Comparison of ENCODE assay signal across 13 mouse cellular contexts in the genomic region with DNA sequence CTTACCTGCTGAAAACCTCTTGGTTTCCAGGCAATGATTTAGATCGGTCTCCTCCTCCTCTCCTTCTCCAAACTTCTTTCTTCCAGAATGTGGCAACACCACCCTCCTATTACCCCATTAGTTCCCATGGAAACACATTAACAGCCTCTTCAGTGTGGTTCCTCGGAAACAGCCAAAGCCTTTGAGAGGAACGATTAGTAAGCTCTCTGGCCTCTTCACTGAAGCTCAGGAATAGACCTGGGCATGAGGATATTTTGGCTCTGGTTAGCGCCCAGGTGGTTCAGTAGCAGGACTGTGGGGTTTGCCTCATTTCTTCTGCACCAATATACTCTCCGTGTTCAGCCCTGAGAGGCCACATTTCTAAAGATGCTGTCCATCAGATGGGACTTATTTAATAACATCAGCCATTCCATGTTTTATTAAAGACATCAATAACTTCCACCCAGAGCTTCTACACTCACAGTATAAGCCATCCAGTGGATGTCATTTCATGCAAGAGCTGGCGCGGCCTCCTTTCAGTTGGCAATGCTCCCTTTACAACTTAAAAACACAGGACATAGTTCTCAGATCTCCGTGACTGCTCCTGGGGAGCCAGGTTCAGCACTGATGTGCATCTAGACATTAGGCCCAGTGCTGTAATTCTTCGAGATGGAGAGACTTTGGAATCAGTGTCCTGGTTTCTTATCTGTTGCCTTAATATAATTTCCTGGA. TPM values are rescaled to one million over a fixed set of nuclear protein-coding genes. Genes with fewer than 3 reads are reported as not detected.
DNase-seq lines count a peak whose midpoint lies in the region; ATAC-seq lines count a peak whose summit lies in the region.
"Had no signal": no experiment of that assay in that cellular context is flagged by ENCODE, and none has a peak within 500 bp of the region (broad histone marks: within the 10 kb centered on the region; RNA-seq: fewer than 3 reads in every experiment).

No protein-coding gene starts in this region.

- WGBS in embryonic facial prominence, embryonic 13.5 days = 56% methylated on average over 9 of the region's 9 CpGs
- WGBS in hindbrain, embryonic 12.5 days = 58% methylated on average over 9 of the region's 9 CpGs
- 48% methylated on average over 9 of the region's 9 CpGs for WGBS in midbrain, embryonic 16.5 days

- no peak overlapping the region for H3K9ac ChIP-seq in embryonic facial prominence, embryonic 13.5 days
- H3K9ac ChIP-seq in hindbrain, embryonic 12.5 days = no peak overlapping the region
- no peak overlapping the region for H3K9ac ChIP-seq in midbrain, embryonic 16.5 days (ENCODE audit: low read depth, low read length)
- H3K9ac ChIP-seq: liver, embryonic 14.5 days had no signal

- H3K27me3 ChIP-seq in embryonic facial prominence, embryonic 13.5 days = no peaks in the 10 kb centered on the region
- no peaks in the 10 kb centered on the region for H3K27me3 ChIP-seq in hindbrain, embryonic 12.5 days
- H3K27me3 ChIP-seq in midbrain, embryonic 16.5 days (ENCODE audit: control insufficient read depth, insufficient read depth, low read depth, low read length) = no peaks in the 10 kb centered on the region

- no peaks in the 10 kb centered on the region for H3K36me3 ChIP-seq in embryonic facial prominence, embryonic 13.5 days
- no peaks in the 10 kb centered on the region for H3K36me3 ChIP-seq in hindbrain, embryonic 12.5 days
- H3K36me3 ChIP-seq in midbrain, embryonic 16.5 days (ENCODE audit: control insufficient read depth, insufficient read depth, low read length) = no peaks in the 10 kb centered on the region

- peak; percentile 7 for DNase-seq in gastrocnemius, adult 18-20 months (ENCODE audit: low spot score)
- no peak for DNase-seq in gastrocnemius, postnatal 4 days (ENCODE audit: low spot score in 2 of 2)
- DNase-seq in urinary bladder, adult 2 months (ENCODE audit: low spot score) = no peak
- no peak for DNase-seq in c-Kit-positive CD71-positive TER-119-positive erythroid progenitor cells, embryonic 14.5 days (ENCODE audit: low spot score)
- DNase-seq: adrenal gland, postnatal 25 days; right cerebral cortex, adult 18-20 months had no signal

- H3K9me3 ChIP-seq in embryonic facial prominence, embryonic 13.5 days = no peaks in the 10 kb centered on the region
- H3K9me3 ChIP-seq in hindbrain, embryonic 12.5 days (replicated peaks) = no peaks in the 10 kb centered on the region
- H3K9me3 ChIP-seq in midbrain, embryonic 16.5 days (replicated peaks; ENCODE audit: control insufficient read depth, low read length, poor library complexity, severe bottlenecking) = no peaks in the 10 kb centered on the region

- no peak overlapping the region for H3K4me3 ChIP-seq in embryonic facial prominence, embryonic 13.5 days
- H3K4me3 ChIP-seq in hindbrain, embryonic 12.5 days = no peak overlapping the region
- no peak overlapping the region for H3K4me3 ChIP-seq in midbrain, embryonic 16.5 days (ENCODE audit: low read depth, low read length)

- H3K27ac ChIP-seq in embryonic facial prominence, embryonic 13.5 days = peak overlapping the region; percentile 78
- H3K27ac ChIP-seq in hindbrain, embryonic 12.5 days = peak overlapping the region; percentile 74
- H3K27ac ChIP-seq in midbrain, embryonic 16.5 days (ENCODE audit: low read length) = peak overlapping the region; percentile 55
- H3K27ac ChIP-seq: liver, embryonic 14.5 days had no signal

- no peak for ATAC-seq in embryonic facial prominence, embryonic 13.5 days (ENCODE audit: insufficient number of reproducible peaks, insufficient read depth, low FRiP score, low TSS enrichment, low read depth)
- peak; percentile 17; the same call in 1 of the 2 replicates for ATAC-seq in hindbrain, embryonic 12.5 days (ENCODE audit: low FRiP score)
- no peak for ATAC-seq in midbrain, embryonic 16.5 days
- no peak for ATAC-seq in monocyte, adult 5-6 weeks (replicated peaks; ENCODE audit: insufficient number of reproducible peaks, low FRiP score, low TSS enrichment, poor library complexity, severe bottlenecking)

- H3K4me1 ChIP-seq in embryonic facial prominence, embryonic 13.5 days = peaks cover 14% of the 10 kb centered on the region
- H3K4me1 ChIP-seq in hindbrain, embryonic 12.5 days = peaks cover 14% of the 10 kb centered on the region
- H3K4me1 ChIP-seq in midbrain, embryonic 16.5 days (ENCODE audit: control insufficient read depth, insufficient read depth, low read length) = peaks cover 18% of the 10 kb centered on the region

- H3K4me2 ChIP-seq in embryonic facial prominence, embryonic 13.5 days = no peak overlapping the region
- no peak overlapping the region for H3K4me2 ChIP-seq in hindbrain, embryonic 12.5 days (replicated peaks)
- H3K4me2 ChIP-seq in midbrain, embryonic 16.5 days (ENCODE audit: low read length) = no peak overlapping the region

RNA-seq across cellular contexts. Expression of gene Tcl1b2, which starts 52.9 kb away (rescaled TPM):
- not detected for total RNA-seq in gastrocnemius, adult 18-20 months (2021)
- not detected for total RNA-seq in gastrocnemius, postnatal 4 days (2021)
- not detected in 2 replicates for polyA plus RNA-seq in embryonic facial prominence, embryonic 13.5 days (2015; fragmentation: Nextera tagmentation; extraction: Ambion mirVana)
- polyA plus RNA-seq in hindbrain, embryonic 12.5 days (2016; fragmentation: Nextera tagmentation; extraction: Ambion mirVana) = not detected in 2 replicates
- polyA plus RNA-seq in midbrain, embryonic 16.5 days (2015; fragmentation: Nextera tagmentation; extraction: Ambion mirVana) = not detected in 2 replicates
- not detected in 2 replicates for polyA plus RNA-seq in urinary bladder, adult 2 months (2012; rRNA removed)
- total RNA-seq in monocyte, adult 5-6 weeks (2017) = not detected in 3 replicates
- total RNA-seq: adrenal gland, postnatal 25 days; heart, adult 8-10 months had no signal
- polyA plus RNA-seq: frontal cortex, adult 2 months had no signal
